Mouse (Mus musculus): ENCODE measurements at regions not wholly inside any gene's neighbourhood (a gene's known extent, or its start where the extent isn't known, plus 50 kb on each side); places are given as distances from the start of the nearest gene placed in this dataset.
"Not testable (repeated sequence)": the region's sequence is repeated elsewhere in the genome, so short reads cannot be mapped to it uniquely, and the experiment has no call there.

DNA sequence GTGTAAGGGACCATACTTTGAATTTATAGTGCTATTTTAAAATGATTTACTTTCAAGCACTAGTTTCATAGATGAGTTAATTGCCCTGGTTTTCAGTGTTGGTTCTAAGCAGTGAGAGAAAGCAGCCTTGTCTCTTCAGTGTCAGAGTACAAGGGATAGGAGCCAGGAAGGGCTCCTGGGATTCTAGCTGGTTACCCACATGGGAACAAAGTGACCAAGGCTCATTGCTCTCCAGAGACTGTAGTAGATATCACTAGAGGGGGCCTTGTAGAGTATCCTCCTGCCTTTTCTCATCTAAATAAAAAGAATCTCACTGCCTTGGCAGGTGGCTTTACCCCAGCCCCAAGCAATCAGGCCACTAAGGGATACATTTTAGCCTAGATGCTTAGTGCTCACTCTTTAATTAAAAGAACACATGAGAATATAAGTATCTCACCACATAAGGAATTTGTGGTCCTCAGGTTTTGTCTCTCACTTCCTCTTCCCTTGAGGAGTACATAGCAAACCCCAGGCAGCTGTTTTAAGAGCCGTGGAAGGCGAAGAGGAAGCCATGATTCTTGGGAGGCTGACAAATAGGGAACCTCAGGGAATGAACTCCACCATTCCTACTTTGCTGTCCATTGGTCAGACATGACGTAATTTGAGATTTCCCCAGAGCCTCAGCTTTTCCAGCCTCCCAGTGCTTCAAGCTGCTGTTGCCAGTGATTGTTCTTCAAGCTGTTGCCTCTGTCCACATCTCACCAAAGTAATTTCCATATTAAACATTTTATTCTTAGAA is 449.2 kb upstream of the Ube2e3 start:
- no peak for DNase-seq (ENCODE audit: low read depth, low spot score)

DNA sequence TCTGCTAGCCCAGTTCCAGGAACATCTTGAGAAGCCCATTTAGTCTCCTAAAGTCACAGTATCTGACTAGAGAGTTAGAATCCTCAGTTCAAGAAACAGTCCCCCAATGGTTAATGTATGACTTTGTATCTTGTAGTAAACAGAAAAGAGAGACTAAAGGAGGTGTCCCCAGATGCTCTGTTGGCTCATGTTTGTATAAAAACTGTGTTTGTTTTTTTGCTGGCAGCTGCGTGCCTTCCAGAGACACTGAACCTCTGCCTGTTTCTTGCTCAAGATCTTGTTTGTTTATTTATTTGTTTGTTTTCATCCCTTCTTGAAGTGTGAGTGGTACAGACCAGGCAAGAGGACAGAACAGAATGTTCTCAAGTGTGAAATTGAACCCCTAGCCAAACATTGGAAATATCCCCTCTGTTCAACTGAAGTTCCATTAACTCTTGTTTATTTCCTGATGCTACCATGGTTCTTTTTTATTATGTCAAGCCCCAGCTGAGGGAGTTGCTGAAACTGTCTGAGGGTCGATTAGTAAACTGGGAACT is 451.3 kb upstream of the Ube2e3 start:
- no peak for DNase-seq (ENCODE audit: low read depth, low spot score)

DNA sequence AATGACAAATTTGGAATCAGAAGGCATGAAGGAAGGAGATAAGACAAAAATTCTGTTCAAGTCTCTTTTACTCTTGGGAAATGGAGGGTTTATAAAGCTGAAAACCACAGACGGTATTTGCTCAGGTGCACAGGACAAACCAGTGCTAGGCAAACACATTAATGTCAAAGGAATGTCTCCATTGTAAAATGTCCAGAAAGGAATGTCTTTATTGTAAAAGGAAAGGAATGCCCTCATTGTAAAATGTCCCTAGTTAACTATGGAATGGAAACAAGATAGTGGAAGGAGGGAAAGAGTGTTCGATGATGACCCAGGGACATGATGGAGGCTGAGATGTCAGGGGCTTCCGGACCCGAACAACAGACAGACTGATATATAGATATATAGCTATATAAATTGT is 454.9 kb upstream of the Ube2e3 start:
- DNase-seq (ENCODE audit: low read depth, low spot score) = no peak

DNA sequence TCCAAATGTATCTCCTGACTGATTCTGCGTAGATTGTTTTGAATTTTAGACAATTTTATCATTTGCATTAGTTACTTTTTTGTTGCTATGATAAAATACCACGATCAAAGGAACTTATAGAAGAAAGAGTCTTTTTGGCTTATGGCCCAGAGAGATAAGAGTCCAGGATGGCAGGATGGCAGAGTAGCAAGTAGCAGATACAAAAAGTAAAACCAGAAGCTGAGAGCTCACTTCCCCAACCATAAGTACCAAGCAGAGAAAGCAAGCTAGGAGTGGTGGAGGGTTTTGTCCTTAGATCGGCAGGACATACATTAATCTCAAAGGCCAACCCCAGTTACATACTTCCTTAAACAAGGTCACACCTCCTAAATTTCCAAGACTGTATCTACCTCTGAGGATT is 457.7 kb upstream of the Cwc22 start:
- no peak for DNase-seq (ENCODE audit: low read depth, low spot score)

DNA sequence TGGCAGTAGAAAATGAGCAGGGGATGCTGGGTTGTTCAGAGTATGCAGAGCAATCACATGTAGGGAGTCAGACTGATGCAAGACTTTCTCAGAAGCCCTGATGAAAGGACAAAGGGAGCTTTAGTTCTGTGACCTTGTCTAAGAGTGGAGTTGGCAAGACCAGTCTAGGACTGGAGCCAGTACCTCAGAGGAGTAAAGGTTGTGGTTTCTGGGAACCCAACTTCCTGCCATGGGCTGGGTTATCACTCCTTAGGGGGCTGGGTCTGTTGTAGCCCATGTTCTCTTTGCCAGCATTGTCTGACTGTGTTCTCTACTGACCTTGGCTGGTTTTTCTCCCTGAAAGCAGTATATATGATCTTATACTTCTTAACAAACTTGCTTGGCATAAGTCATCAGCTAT is 453.1 kb upstream of the Cwc22 start:
- DNase-seq (ENCODE audit: low read depth, low spot score) = no peak

DNA sequence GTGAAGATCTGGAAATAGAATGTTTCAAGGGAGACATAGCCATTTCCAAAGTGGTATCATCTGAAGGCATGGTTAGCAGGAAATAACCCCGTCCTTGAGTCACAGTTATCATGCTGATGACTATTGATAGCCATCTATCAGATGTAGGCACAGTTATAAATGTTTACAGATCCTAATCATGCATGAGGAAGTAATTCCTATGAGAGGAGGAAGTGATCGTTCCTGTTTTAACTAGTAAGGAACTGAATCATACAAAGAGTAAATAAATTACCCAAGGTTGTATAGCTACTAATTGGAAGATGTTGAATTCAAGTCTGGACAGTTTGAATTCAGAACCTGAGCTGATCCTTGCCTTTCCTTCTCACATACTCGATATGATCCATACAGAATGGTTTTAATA is 450.7 kb upstream of the Cwc22 start:
- no peak for DNase-seq (ENCODE audit: low read depth, low spot score)

DNA sequence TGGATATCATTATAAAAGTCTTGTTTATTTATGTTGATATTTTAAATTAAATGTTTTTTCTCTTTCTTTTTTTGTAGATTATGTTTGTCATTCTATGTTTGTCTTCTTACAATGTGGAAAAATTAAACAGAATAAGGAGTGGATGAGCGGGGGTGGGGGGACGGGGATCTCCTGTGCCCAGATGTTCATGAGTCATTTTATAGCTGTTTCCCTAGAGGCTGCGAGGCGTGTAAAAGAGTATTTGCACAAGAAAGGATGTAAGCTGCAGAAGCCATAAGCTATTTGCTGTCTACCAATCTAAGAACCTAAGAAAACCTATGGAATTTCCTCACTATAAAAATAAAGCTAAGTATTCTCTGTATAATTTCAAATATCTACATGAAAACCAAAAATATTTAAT is 446.9 kb upstream of the Cwc22 start:
- no peak for DNase-seq (ENCODE audit: low read depth, low spot score)

DNA sequence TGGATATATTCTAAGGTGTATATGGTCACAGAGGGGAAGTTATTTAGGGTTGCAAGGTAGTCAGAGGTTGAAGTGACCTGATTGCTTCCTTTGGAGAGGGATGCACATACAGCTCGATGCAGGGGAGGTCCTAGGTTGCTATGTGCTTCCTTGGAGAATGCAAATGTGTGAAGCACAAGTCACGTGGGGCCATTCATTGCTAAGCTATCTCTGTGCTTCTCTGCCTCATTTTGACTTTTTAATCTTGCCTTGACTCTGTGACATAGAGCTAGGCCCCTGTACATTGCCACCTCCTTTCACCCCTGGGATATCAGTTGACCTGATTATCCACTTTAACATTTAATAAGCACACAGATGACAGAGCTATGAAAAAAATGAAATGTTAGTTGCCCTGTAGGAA is 446.2 kb upstream of the Cwc22 start:
- no peak for DNase-seq (ENCODE audit: low read depth, low spot score)

DNA sequence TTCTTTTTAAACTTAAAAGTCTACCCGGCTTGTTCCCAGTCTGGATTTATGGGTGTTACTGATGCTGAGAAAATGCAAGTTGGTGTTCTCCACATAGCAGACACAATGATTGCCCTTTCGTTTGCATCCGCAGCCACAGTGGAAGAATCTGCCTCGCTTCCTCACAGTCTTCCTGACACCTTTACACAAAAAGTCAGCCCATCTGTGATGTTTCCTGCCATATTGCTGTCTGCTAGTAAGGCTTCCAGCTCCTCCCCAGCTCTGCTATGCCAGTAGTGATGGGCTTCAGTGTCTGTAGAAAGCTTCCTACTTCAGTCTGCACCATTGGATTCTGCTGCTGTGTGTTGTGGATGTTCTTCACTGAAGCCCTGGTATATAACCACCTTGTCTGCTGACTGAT is 441.8 kb upstream of the Cwc22 start:
- DNase-seq (ENCODE audit: low read depth, low spot score) = no peak

DNA sequence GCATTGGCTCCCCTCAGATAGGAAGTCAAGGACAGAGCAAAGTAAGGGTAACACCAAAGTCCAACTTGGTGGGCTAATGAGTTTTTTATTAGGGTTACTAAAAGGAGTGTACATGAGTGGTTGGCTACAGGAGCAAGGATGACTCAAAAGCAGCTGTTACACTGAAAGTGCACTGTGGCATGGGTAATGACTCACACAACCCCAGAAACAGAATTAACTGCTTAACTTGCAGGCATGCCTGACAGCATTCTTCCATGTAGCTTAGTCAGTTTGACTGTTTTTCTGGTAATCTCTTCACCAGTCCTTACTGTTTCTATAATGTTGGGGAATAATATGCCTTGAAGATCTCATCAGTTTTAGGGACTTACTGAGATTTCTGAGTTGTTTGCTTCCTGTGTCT is 435.1 kb upstream of the Cwc22 start:
- DNase-seq (ENCODE audit: low read depth, low spot score) = no peak

DNA sequence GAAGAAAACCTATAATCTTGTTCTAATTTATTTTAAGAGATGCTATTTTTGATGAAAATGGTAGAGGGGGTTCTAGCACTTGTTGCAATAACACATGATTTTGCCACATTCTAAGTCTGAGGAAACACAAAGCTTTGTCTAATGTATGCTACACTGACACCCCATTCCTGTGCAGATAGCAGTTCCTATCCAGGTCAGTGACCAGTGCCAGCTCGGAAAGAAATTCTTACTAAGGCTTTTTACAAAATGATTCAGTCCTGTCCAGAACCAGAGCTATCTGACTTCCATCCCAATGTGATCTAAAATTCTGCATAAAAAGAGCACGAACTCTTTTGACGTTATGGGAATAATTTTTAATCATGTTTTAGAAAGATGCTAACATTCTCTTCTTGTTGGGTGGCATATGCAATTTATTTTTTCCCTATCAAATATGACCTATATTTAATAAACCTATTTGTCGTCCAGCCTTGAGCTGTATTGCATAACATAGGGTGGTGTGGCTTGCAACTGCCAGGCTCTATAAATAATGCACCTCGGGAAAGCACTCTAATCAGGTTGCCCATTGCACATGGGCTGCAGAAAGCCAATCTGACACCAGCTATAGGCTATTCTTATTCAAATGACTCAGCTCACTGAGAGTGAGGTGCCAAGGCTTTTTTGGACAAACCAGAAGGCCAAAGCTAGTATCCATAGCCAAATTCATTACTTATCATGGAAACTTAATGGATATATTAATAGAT is 385.7 kb upstream of the Cwc22 start:
- no peak for DNase-seq (ENCODE audit: low read depth, low spot score)

DNA sequence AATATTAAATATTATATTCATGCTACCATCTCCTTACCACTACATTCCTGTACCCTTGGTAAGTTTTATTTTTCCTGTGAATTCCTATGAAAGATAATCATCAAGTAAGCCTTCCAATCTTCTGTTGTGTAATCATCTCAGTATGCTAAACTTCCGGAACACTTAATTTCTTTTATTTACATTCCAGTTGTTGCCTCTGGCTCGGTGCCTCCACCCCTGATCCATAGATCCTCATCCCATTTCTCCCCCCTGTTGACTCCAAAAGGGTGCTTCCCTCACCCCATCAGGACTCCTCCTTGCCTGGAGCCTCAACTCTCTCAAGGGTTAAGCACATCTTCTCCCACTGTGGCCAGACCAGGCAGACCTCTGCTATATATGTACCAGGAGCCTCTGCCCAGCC is 379.9 kb upstream of the Cwc22 start:
- no peak for DNase-seq (ENCODE audit: low read depth, low spot score)

DNA sequence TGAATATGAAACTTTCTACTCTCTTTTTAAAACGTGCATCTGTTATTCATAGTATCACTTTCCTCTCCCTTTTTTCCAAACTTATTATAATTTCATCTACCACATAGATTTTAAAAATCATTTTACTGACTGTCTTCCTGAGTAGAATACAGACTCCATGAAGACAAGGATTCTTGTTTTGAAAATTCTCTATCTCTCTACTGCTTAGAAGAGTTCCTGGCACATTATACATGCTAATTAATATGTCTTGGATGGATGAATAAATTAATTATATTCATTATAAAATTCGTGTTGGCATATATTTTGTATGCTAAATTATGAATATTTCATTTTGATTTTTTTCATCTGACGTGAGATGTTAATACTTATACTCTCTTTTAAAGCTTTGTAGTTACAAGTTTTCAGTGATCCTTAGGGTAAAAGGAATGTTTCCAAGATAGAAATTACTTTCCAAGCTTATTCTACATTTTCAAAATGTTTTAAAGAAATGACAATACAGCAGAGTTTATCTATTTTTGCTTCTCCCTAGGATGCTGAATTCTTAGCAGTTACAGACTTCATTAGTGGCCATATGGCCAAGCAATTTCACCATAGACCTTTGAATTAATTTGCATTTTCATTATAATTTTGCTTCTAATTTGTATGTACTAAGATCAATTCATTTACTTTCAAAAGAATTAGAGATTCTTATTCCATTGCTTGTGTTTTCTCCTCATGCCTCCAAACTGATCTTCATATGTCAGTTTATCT is 376.2 kb upstream of the Cwc22 start:
- DNase-seq (ENCODE audit: low read depth, low spot score) = no peak

DNA sequence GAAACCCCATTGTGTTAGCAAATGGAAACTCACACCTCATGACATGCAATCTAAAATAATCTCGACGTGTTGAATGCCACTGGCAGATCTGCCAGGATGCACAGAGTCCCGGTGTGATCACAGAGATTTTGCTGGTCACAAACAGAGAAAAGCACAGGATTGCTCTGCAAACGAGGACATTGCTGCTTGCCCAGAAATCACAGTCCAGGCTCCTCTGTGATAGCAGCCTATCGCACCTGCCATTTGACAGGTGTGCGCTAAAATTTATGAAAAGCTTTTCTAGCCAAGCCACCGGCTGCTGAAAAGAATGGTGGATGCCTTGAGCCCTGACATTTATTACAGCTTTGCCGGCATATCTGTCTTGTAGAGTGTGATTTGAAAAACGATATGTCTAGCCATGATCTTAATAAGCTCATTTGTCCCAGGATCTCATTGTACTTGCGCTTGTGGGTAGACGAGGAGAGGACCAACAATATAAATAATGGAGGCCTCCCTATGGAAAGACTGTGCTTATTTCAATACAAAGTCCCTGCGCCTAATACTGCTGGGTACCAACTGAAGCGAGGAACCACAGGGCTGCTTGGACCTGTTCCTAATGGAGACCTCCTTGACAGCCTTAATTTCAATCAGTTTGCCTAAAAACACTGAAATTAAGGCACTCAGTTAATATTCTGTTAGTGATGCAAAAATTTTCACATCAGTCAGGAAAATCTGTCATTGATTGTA is 365.8 kb upstream of the Cwc22 start:
- no peak for DNase-seq (ENCODE audit: low read depth, low spot score)

DNA sequence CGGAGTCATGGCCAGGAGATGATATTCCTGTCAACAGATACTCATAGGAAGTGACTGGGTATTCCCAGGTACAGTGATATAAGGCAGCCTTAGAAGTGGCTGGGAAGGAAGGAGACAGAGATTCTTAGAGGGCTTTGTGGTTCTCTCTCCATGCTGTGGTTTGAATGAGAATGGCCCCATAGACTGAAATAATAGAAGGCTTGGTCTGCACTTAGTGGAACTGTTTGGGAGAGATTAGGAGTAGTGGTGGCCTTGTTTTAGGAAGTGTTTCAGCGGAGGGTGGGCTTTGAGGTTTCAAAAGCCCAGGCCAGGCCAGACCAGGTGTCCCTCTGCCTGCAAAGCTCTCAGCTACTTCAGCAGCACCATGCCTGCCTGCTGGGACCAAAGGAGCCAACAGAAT is 363.2 kb upstream of the Cwc22 start:
- DNase-seq (ENCODE audit: low read depth, low spot score) = no peak

DNA sequence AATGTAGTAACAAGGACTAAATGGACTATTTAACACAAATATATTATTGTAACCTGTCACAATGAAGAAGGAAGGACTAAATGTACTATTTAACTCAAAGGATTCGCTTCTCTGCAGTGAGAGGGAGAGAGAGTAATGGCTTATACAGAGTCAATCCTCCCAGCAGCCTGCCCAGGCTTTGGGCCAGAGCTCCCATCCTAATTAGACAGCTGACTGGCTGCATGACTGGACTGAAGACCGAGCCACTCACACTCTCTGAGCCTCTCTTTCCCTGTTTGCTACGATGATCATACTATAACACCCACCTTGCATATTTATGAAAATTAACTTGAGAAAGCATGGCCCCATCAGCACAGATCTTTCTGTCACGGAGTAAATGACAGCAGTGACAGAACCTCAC is 360.7 kb upstream of the Cwc22 start:
- no peak for DNase-seq (ENCODE audit: low read depth, low spot score)

DNA sequence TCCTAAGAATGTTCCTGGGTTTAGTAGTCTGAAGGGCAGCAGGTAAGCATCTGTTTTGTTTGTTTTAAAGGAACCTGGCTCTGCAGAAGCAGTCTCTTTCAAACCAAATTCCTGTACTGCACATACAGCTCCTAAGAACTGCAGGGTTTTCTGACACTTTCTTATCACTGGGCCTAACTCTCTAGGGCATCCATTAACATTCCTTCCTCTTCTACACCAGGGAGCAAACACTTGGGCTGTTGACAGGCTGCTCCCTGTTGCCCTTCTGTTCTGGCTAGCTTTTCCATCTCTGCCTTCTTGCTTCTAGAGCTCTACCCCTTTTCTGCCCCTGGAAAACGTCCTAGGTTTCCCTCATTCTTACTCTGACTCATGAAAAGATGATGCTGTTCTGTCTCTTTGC is 345.5 kb upstream of the Cwc22 start:
- DNase-seq (ENCODE audit: low read depth, low spot score) = no peak

DNA sequence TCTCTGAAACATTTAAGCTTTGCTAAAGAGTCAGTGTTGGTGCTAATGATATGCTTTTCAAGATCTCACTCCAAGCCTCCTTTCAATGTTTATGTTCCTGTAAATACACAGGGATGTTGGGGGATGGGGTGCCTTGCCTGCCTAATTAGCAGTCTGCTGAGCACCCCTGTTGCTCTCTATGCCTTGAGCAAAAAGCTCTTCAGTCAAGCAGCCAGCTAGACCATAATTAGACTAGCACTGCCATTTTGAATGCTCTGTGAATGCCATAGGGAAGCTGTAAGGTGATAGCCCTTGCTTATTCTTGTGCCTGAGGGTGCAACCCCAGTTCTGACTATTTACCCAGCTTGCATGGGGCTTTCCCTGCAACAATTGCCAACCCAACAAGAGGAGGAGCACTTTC is 338.6 kb upstream of the Cwc22 start:
- DNase-seq (ENCODE audit: low read depth, low spot score) = no peak

DNA sequence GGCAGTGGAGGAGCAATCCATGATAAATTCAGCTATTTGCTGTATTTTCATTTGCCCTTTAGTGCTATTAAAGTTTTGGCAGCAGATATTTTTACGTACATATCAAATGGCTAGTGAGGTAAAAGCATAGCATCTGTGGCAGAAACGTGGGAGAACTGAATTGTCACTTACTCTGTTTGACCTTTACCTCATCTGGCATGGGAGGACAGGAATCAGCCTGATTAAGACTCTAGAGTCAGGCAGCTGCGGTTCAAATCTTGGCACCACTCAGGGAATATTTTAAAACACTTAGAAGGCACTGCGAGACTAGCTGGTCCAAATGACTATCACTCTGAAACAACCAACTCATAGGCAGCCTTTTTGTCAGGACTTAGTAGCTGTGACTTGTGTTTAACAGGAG is 337.4 kb upstream of the Cwc22 start:
- no peak for DNase-seq (ENCODE audit: low read depth, low spot score)

DNA sequence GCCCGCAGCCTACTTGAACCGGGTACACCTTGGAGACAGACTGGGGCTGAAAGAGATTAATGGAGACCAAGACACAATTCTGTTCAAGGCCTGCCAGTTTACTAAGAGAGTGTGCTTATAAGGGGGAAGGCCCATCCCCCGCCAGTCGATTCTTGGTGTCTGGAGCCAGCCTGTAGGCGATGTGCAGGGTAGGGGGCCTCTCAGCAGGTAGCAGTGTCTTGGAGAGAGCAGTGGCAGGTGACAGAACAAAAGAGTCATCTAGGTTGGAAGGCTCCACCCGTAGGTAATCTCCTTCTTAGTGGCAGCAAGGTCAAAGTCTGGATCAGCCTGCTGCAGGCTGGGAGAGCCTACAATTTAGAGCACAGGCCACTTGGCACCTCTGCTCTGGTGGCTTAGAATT is 335.7 kb upstream of the Cwc22 start:
- DNase-seq (ENCODE audit: low read depth, low spot score) = not testable (repeated sequence)

DNA sequence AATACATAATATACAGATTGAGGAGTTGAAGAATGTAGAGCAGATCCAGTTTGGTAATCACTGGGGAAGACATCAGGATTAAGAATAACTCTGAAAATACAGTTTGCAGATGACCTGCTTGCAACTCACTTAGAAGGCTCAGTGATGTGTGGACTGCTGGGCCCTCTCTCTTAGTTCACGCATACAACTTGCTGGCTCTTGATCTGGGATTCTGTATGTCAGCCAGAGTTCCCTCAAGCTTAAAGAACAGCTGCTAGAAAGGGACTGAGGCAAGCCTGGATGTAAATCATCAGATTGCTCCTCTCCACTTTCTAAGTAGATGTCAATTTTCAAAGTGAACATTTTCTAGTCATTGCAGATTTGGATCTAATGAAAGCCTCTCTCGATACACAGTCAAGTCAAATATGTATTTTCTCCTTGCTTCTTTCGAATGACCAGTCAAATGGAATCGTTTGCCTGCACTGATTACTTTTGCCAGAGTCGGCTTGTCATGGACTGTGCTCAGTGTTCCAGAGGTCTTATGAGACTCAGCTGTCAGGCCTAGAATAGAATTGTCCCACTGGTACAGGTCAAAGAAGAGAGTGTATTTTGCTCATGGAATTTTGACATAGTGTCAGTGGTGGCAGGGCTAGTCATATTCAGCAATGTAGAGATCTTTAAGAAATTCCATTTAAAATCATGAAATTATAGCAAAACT is 334.2 kb upstream of the Cwc22 start:
- no peak for DNase-seq (ENCODE audit: low read depth, low spot score)

All from retina, adult 2 months (tissue).